Mouse (Mus musculus): ENCODE measurements at regions not wholly inside any gene's neighbourhood (a gene's known extent, or its start where the extent isn't known, plus 50 kb on each side); places are given as distances from the start of the nearest gene placed in this dataset.

DNA sequence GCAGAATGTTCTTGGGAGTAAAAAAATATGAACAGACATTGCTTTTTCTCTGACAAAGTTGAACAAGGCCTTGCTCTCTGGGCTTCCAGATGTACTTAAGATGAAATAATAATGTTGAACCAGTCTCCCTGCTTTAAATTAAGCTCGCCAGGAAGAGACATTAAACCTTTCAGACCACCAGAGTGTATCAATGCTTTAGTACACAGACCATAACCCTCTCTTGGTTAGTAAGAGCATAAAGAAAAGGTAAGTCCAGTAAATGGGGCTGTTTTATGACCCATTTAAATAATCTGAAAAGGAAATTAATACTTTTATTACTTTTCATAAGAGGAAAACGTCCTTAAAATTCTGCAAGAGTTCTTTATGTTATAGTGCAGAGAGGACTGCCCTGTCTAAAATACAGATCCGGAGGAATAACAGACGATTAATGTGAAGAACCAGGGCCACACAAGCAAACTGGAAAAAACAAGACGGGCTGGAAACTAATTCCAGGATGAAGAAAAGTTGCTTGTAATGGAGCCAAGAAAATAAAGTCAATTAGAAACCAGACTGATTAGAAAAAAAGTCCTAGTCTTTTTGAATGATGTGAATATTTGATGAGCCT, 74.4 kb downstream of the Mettl11b start:
- no peaks in the 10 kb centered on the region for H3K9me3 ChIP-seq
- WGBS, result 86% methylated on average over 5 of the region's 5 CpGs
- H3K36me3 ChIP-seq (replicated peaks), result no peaks in the 10 kb centered on the region
- no peaks in the 10 kb centered on the region for H3K4me1 ChIP-seq
- no peak overlapping the region for H3K27ac ChIP-seq
- no peak overlapping the region for H3K4me3 ChIP-seq
- no peaks in the 10 kb centered on the region for H3K27me3 ChIP-seq (ENCODE audit: poor library complexity, severe bottlenecking)
- no peak for DNase-seq (ENCODE audit: extremely low spot score, low spot score)

DNA sequence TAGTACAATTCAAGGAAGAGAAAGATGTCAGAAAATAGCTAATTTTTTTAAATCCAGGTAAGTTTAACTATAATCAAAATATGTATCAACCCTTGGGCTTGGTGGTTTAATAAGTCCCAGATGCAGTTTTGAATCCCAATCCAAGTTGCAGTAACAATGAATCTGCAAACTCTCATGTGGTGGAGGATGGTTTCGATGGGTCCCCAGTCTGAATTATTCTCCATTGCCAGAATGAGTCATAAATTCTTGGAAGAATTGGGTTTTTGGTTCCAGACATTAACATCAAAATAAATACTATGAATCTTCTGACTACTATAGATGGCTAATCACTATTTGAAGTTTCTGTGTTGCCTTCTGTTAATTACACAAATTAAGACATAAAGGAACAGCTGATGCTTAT, 82.9 kb downstream of the Mettl11b start:
- 90% methylated on average over 1 of the region's 1 CpGs for WGBS
- H3K9me3 ChIP-seq, result no peaks in the 10 kb centered on the region
- H3K4me3 ChIP-seq, result no peak overlapping the region
- DNase-seq (ENCODE audit: extremely low spot score, low spot score), result no peak
- no peaks in the 10 kb centered on the region for H3K36me3 ChIP-seq (replicated peaks)
- no peak overlapping the region for H3K27ac ChIP-seq
- H3K4me1 ChIP-seq, result peaks cover 11% of the 10 kb centered on the region
- no peaks in the 10 kb centered on the region for H3K27me3 ChIP-seq (ENCODE audit: poor library complexity, severe bottlenecking)

DNA sequence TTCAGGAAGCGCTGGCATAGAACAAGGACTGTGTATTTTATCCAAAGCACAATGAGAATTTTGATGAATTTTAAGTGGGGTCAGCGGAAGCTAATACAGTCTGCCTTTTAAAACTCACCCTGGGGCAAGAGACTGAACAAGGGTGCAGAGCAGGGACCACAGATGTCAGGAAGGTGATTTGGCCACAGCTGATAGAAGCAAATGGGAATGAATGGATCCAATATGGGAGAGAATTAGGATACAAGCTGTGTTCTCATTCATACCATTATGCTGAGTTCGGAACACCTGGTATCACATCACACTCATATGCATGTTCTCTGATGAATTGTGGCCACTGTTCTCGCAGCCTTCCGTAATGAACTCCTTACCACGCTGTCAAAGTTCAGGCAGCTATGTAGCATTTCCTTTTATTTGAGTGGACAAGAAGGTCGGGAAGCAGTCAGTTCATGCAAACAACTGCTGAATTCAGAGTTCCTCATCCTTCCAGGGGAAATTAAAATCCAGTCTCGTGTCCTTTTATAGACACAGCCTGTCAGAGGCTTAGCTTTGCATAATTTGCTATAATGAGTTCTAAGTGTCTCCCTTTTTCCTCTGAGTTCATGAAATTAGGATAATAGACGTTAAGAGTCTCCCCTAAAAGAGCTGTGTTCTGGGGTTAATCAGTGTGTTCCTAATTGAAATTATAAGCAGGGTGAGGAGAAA, 84.4 kb downstream of the Mettl11b start:
- H3K4me1 ChIP-seq, result peaks cover 11% of the 10 kb centered on the region
- no peaks in the 10 kb centered on the region for H3K9me3 ChIP-seq
- WGBS, result 58% methylated on average over 9 of the region's 9 CpGs
- H3K36me3 ChIP-seq (replicated peaks), result no peaks in the 10 kb centered on the region
- H3K27me3 ChIP-seq (ENCODE audit: poor library complexity, severe bottlenecking), result no peaks in the 10 kb centered on the region
- H3K27ac ChIP-seq, result no peak overlapping the region
- no peak for DNase-seq (ENCODE audit: extremely low spot score, low spot score)
- no peak overlapping the region for H3K4me3 ChIP-seq

DNA sequence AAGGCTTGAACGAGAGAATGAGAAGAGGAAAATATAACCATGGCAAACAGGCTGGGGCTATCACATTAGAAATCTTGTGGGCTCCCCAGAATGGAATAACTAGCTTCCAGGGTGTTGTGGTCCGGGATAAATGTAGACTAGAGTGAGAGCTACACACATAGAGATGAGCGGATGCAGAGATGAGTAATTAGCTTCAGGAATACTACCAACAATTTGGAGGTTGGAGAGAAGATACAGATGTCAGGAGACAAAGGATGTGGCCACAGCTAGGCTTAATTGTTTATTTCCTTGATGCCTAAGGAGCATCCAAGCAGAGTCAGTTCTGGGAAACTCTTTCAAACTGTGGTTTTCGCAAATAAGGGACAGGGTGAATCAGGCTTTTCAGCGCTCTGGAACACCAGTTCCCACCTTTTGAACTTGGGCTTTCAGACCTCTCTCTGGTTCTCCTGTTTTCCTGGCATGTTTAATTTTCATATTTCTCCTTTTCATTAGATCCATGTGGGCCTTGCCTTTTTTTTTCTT, 94.7 kb downstream of the Mettl11b start:
- no peak overlapping the region for H3K4me3 ChIP-seq
- H3K4me1 ChIP-seq, result no peaks in the 10 kb centered on the region
- WGBS, result 88% methylated on average over 5 of the region's 5 CpGs
- no peak for DNase-seq (ENCODE audit: extremely low spot score, low spot score)
- H3K9me3 ChIP-seq, result no peaks in the 10 kb centered on the region
- H3K36me3 ChIP-seq (replicated peaks), result no peaks in the 10 kb centered on the region
- no peak overlapping the region for H3K27ac ChIP-seq
- H3K27me3 ChIP-seq (ENCODE audit: poor library complexity, severe bottlenecking), result no peaks in the 10 kb centered on the region

DNA sequence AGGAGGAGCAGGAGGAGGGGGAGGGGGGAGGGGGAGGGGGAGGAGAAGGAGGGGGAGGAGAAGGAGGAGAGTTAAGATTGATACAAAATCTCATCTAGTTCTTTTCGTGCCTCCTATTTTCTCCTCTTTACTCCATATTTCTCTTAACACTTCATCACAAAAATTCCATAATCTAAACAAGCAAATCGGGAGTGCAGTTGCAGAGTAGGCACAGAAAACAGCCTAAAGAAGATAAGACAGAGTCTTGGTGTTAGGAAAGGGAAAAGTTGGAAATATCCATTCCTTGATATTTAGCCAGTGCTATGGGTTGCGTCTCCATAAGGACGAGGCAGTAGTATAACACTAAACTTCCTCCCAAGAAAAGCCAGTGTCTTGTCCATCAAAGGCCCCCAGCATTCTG, 100.1 kb downstream of the Mettl11b start:
- no peaks in the 10 kb centered on the region for H3K4me1 ChIP-seq
- no peak overlapping the region for H3K27ac ChIP-seq
- no peaks in the 10 kb centered on the region for H3K36me3 ChIP-seq (replicated peaks)
- DNase-seq (ENCODE audit: extremely low spot score, low spot score), result no peak
- no peaks in the 10 kb centered on the region for H3K9me3 ChIP-seq
- H3K4me3 ChIP-seq, result no peak overlapping the region
- H3K27me3 ChIP-seq (ENCODE audit: poor library complexity, severe bottlenecking), result no peaks in the 10 kb centered on the region
- 95% methylated on average over 4 of the region's 4 CpGs for WGBS

DNA sequence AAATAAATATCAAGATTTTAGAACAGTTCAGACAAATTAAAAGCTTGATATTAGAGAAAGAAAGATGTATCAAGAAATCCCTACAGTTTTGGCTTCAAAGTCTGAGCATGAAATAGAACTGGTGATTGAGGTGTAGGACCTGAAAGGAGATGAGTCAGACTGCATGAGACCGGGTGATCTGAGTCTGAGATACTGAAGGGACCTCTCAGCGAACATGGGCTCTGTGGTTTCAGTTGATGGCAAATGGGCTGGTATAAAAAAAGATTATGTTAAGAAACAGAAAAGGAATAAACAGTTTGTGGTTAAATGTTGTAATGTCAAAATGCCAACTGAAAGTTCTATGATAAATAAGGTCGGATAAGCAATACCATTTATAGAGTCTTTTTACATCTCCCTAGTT, 103.7 kb downstream of the Mettl11b start:
- H3K27ac ChIP-seq, result no peak overlapping the region
- H3K9me3 ChIP-seq, result no peaks in the 10 kb centered on the region
- no peaks in the 10 kb centered on the region for H3K36me3 ChIP-seq (replicated peaks)
- DNase-seq (ENCODE audit: extremely low spot score, low spot score), result no peak
- 0 out of 2 replicates have a peak, but pooled peaks cover 5% of the 10 kb centered on the region for H3K4me1 ChIP-seq
- no peaks in the 10 kb centered on the region for H3K27me3 ChIP-seq (ENCODE audit: poor library complexity, severe bottlenecking)
- WGBS, result 94% methylated on average over 3 of the region's 3 CpGs
- H3K4me3 ChIP-seq, result no peak overlapping the region

DNA sequence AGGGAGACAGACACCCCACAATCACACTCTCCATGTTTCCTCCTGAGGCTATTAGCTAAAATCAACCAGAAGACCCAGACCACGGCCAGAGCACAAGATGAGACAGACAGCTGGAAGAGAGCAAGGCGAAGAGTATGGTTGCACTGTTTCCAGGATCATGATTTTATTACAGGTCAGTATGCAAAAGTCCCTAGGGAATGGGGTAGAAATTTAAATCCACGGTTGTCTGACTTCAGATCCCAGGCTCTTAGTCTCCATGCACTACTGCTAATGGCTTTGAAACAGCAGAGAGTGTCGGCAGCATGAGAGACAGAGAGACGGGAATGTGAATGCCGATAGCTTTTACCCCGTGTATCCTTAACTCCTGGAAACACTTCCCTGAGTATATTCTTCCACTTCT, 105.2 kb downstream of the Mettl11b start:
- Histone ChIP-seq H3K4me3 (no peak overlapping the region), H3K27me3 (ENCODE audit: poor library complexity, severe bottlenecking) (no peaks in the 10 kb centered on the region), H3K4me1 (0 out of 2 replicates have a peak, but pooled peaks cover 5% of the 10 kb centered on the region), H3K27ac (no peak overlapping the region), H3K9me3 (no peaks in the 10 kb centered on the region), H3K36me3 (replicated peaks) (no peaks in the 10 kb centered on the region)
- WGBS, result 78% methylated on average over 7 of the region's 7 CpGs
- DNase-seq (ENCODE audit: extremely low spot score, low spot score), result no peak

DNA sequence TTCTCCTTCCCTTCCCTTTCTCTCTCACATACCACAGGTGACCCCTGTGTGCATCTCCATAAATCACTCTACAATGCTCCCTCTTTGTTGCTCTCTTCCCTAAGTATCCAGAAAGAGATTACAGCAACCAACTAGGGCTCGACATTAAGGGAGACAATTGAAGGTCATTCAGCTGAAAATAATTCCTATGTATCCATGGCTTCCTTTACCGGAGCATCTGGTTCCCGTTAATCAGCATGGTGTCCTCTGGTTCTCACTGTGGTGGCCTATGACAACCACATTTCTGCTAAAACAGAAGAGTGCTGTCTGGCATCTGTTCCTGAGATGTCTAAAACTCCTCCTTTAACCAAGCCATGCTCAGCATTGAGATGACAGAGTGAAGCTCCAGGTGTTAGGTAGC, 106.9 kb downstream of the Mettl11b start:
- no peaks in the 10 kb centered on the region for H3K27me3 ChIP-seq (ENCODE audit: poor library complexity, severe bottlenecking)
- WGBS, result 21% methylated on average over 3 of the region's 3 CpGs
- 0 out of 2 replicates have a peak, but pooled peaks cover 5% of the 10 kb centered on the region for H3K4me1 ChIP-seq
- no peaks in the 10 kb centered on the region for H3K9me3 ChIP-seq
- H3K4me3 ChIP-seq, result no peak overlapping the region
- H3K36me3 ChIP-seq (replicated peaks), result no peaks in the 10 kb centered on the region
- no peak for DNase-seq (ENCODE audit: extremely low spot score, low spot score)
- no peak overlapping the region for H3K27ac ChIP-seq

DNA sequence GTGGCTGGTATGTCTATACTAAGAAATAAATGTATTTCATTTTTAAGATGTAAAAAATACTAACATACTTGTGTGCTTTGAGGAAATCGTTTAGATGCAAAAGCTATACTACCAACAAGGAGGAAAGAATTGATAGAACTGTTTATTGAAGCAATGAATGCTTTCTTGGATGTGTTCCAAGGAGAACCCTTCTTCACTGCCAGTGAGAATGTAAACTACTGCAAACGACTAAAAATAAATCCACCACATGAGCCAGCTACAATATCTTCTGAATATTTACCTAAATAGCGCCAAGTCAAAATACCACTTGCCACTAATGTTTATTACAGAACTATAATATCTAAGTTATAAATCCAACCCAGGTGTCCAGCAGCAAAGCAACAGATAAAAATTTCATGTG, 108.4 kb downstream of the Mettl11b start:
- 93% methylated on average over 3 of the region's 3 CpGs for WGBS
- Histone ChIP-seq H3K4me1 (0 out of 2 replicates have a peak, but pooled peaks cover 5% of the 10 kb centered on the region), H3K36me3 (replicated peaks) (no peaks in the 10 kb centered on the region), H3K4me3 (no peak overlapping the region), H3K27me3 (ENCODE audit: poor library complexity, severe bottlenecking) (no peaks in the 10 kb centered on the region), H3K27ac (no peak overlapping the region), H3K9me3 (no peaks in the 10 kb centered on the region)
- DNase-seq (ENCODE audit: extremely low spot score, low spot score), result no peak

DNA sequence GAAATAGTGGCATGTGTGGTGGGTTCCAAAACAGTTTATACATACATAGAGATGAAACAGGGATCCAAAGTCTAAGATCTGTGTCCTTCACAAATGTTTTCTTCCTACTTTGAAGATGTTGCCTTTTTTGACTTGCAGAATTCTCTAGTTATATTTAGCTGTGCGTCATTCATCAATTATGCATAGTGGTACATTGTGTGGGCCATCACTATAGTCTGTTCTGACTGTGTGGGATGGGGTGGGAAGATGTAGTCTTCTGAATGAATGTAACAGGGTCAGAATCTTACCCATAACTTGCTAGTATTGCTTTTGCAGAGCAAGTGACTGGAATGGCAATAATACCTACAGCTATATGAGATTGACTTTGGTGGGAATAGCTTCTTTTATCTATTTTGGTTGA, 116.6 kb downstream of the Mettl11b start:
- WGBS, result 92% methylated on average over 1 of the region's 1 CpGs
- no peaks in the 10 kb centered on the region for H3K36me3 ChIP-seq (replicated peaks)
- no peak overlapping the region for H3K4me3 ChIP-seq
- no peaks in the 10 kb centered on the region for H3K27me3 ChIP-seq (ENCODE audit: poor library complexity, severe bottlenecking)
- H3K27ac ChIP-seq, result no peak overlapping the region
- DNase-seq (ENCODE audit: extremely low spot score, low spot score), result no peak
- H3K4me1 ChIP-seq, result no peaks in the 10 kb centered on the region
- H3K9me3 ChIP-seq, result no peaks in the 10 kb centered on the region

DNA sequence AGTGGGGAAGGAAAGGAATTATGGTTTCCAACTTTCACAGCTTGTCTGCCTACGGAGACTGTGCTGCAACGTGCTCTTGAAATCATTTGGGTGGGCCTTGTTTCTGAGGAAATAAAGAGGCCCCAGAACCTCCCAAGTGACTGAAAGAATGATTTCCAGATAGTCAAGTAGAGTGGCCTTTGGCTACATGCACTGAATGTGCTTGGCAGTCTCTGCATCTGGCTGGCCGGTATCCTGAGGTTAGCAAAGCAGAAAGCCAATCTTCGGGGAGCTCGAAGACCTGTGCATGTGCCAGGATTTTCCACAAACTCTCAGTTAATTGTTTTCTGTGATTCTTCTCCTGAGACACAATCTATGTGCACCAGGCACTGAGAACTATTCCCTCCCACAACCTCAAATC, 117.3 kb downstream of the Mettl11b start:
- Histone ChIP-seq H3K9me3 (no peaks in the 10 kb centered on the region), H3K27ac (no peak overlapping the region), H3K4me3 (no peak overlapping the region), H3K36me3 (replicated peaks) (no peaks in the 10 kb centered on the region), H3K27me3 (ENCODE audit: poor library complexity, severe bottlenecking) (no peaks in the 10 kb centered on the region), H3K4me1 (no peaks in the 10 kb centered on the region)
- 91% methylated on average over 5 of the region's 5 CpGs for WGBS
- no peak for DNase-seq (ENCODE audit: extremely low spot score, low spot score)

DNA sequence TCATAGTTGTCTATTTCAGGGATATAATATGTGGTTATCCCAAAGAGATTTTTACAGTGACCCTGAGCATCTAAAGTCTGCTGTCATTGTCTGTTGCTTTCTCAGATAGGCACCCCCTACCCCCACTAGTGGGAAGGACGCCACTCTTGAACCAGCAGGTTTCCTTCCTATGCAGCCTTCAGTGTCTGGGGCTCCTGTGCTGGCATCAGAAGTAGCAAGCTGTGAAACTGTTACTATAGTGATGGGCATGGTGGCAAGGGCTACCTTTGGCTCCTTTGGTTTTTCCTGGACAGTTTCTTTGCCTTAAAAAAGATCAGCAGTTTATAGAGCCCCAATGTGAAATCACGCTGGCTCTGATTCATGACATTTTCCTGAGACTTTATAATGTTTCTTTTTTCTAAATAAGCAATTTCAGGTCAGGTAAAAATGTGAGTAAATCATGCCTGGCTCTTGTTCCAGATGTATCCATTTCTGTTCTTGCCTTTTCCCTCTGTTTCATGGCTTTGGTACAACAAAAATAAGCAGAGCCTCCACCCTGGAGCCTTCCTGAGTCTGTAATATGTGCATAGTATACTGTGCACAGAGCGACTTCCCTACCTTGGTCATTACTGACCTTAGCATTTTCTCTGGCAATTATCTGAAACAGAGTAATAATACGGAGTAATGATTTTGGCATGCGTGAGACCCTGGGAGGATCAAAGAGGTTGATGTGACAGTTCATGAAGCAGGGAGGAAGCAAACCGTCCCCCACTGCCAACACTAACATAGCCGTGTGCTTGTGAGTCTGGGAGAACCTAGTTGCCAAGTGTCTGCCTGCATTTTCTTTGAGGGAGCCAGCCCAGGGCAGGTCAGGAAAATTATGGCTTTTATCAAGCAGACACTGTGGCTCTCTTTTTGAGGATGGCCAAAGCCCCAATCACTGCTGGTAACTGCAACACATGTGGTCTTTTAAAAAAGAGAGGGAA, 124.8 kb downstream of the Mettl11b start:
- 89% methylated on average over 7 of the region's 7 CpGs for WGBS

More for the DNA sequence above, 124.8 kb downstream of the Mettl11b start:
- H3K27me3 ChIP-seq (ENCODE audit: poor library complexity, severe bottlenecking), result no peaks in the 10 kb centered on the region
- H3K4me1 ChIP-seq, result no peaks in the 10 kb centered on the region
- H3K9me3 ChIP-seq, result no peaks in the 10 kb centered on the region
- H3K36me3 ChIP-seq (replicated peaks), result no peaks in the 10 kb centered on the region
- no peak overlapping the region for H3K27ac ChIP-seq
- no peak overlapping the region for H3K4me3 ChIP-seq
- no peak for DNase-seq (ENCODE audit: extremely low spot score, low spot score)

Measured in forebrain, embryonic 10.5 days (tissue).